Mouse (Mus musculus) 3T3-L1 (cell line): ENCODE results near the gene Naif1.
A peak's percentile ranks its signal among the peaks of the same experiment; 100 is the strongest.

Experiments
- DNase-seq: peaks from one replicate; pipeline ENCODE4 v3.0.0-alpha.2; 2015; ENCODE audit warnings: low read depth, low spot score

The Naif1 gene

GRCm38 (mm10) chr2:32449761-32450754 lies at the start of gene Naif1:
TSS of gene Naif1 (plus strand) at chr2:32450457.
- DNase-seq = no peak

GRCm38 (mm10) chr2:32404663-32405062 lies 45.6 kb upstream of the Naif1 start:
- peak; percentile 100 for DNase-seq

DNA sequence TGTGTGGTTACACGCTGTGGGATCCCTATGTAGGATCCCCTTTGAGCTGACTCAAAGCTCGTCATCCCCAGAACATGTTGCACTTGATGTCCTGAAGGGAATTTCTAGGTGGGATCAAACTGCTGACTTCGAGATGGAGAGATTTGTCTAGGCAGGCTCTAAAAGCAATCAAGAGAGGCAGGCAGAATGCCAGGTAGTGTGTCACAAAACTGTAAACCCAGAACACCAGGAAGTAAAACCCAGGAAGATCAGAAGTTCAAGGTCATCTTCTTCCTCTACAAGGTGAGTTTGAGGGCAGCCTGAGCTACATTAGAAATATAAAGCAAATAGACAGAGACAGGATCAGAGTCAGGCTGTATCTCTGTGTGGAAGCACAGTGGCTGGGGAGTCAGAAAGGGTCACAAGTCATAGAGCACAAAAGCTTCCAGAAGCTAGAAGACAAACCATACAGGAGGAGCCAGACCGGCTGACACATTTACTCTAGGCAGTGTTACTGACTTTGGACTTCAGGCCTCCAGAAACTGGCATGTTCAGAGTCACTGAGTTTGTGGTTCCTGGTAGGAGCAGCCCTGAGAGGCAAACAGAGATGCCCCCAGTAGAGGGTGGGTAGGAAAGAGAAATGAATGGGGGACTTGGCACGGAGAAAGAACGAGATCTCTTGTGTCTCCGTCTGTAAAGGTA lies 43.0 kb upstream of the Naif1 start:
- no peak for DNase-seq

DNA sequence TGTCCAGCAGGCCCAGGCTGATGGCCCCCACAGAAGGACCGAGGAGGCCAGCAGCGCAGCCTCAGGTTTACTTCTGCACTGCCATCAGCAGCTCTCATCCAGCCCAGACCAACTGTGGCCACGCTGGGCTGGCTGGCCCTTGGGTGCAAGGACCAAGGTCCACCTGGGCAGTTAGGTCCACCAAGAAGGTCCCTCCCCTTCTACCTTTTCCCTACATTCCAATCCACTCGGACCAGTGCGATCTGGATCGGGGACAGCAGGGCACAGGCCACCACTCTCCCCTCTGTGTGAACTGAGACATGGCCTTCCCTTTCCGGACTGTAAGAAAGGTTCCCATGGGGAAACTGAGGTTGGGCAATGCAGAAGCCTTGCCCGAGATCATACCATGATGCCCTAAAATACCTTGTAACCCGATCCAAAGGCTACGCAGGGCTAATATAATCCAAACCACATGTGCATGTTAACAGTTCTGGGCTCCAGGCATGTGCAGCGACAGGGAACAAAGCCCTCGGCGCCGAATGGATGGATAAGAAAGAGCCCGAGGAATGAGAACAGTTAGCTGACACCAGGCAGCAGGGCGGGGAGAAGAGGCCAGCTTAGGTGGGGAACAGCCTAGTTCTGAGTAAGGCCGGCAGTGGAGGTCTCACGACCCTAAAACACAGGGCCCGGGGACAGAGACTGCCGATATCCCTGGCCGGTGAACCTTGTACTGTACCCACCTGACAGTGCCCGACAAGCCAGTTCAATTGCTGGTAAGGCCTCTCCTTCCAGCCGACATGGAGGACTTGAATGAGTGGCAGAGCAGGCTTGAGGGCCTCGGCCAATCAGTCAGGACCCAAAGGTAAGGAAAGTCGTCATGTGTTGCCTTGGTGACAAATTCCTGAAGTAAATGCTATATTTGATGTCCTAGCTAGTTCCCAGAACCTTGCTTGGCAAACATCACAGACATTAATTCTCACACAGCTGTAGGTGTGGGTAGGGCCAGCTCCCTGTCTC lies 41.5 kb upstream of the Naif1 start:
- DNase-seq = no peak

DNA sequence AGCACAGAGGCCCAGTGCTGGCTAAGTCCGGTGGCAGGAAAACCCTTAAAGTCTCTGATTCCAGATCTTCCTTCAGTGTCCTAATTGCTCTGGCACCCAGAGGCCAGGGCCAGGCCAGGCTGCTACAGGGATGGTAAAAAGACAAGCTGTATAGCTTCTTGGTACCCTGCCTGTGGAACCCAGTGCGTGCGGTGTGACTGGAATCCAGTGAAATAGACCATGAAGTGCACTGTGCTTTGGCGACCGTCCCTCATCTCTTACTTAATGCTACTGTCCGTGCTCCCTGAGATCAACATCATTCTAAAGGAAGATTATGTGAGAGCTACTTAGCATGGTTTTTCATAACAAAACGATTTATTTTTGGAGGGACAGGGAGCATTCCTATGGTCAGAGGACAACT lies 38.9 kb upstream of the Naif1 start:
- DNase-seq = no peak

DNA sequence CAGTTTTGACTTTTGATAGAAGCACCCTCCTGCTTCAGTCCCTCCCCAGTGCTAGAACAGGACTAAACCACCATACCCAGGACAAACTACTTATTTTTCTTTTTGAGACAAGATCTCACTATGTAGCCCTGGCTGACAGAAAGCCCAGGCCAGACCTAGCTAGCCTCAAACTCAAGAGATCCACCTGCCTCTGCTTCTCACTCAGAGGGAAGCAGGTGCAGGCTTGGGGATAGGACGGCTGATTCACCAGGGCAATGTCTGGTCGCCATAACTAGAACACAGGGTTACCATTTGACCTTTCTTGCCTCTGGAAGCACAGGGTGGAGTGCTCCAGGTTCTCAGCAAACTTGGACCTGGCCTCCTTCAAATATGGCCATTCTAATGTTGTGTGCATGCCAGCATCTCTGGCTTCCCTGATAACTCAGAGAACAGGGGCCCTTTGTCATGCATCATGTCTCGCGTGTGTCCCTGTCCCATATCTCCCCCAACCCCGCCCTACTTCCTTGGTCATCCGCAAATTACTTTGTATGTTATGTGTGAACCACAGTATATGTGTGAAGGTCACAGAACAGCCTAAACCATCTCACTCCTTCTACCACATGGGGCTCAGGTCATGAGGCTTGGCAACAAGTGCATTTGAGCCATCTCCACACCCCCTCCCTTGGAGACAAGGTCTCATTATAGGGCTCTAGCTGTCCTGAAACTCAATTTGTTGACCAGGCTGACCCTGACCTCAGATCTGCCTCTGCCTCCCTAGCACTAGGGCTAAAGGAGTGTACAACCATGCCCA lies 37.3 kb upstream of the Naif1 start:
- DNase-seq = no peak

- no peak for DNase-seq
These were observed 36.3 kb upstream of the Naif1 start for GRCm38 (mm10) chr2:32413936-32414335.

- no peak for DNase-seq
These were observed 34.5 kb upstream of the Naif1 start for GRCm38 (mm10) chr2:32415801-32416200.

DNA sequence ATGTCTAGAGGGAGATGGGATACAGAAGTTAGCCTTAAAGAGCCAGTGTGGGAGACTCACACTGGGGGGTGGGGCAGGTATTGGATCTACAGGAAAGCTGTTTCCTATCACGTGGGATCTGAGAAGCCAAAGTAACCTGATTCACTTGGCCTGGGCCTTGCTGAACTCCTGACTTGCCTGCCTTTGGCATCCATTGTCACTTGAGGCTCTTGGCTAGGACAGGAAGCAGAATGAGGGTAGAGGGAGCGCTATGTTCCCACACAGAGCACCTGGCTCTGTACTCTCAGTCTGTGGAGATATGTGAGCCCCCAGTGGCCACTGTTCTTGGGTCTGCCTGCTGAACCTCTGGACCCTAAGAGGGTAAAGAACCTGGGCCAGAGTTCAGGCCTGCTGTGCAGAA lies 33.7 kb upstream of the Naif1 start:
- DNase-seq = no peak

GRCm38 (mm10) chr2:32417486-32417885 lies 32.8 kb upstream of the Naif1 start:
- DNase-seq = no peak

- DNase-seq = no peak
These were observed 31.7 kb upstream of the Naif1 start for GRCm38 (mm10) chr2:32418430-32419151.

GRCm38 (mm10) chr2:32419359-32419758 lies 30.9 kb upstream of the Naif1 start:
- DNase-seq = peak; percentile 65

GRCm38 (mm10) chr2:32420066-32420608 lies 30.1 kb upstream of the Naif1 start:
- no peak for DNase-seq

DNA sequence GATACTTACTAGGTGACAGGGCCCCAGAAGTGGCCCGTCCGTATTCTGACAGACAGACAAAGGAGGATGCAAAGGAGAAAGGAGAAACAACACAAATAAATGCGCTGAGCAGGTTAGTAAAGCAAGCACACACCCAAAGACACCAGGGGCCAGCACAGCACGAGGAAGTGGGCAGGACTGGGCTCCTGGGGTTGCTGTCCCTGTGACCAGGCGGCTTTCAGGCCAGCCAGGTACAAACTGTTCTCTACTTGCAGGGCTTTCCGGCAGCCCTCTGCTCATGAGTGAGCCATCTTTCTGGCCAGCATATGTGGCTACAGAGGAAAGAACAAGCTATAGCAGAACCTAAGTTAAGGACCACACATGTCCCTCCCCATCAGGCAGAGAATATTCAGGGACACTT lies 29.6 kb upstream of the Naif1 start:
- DNase-seq = no peak

GRCm38 (mm10) chr2:32421851-32422251 lies 28.4 kb upstream of the Naif1 start:
- DNase-seq = no peak

- DNase-seq = peak; percentile 98
These were observed 26.6 kb upstream of the Naif1 start for GRCm38 (mm10) chr2:32423481-32424331.

GRCm38 (mm10) chr2:32424796-32425195 lies 25.5 kb upstream of the Naif1 start:
- DNase-seq = no peak

DNA sequence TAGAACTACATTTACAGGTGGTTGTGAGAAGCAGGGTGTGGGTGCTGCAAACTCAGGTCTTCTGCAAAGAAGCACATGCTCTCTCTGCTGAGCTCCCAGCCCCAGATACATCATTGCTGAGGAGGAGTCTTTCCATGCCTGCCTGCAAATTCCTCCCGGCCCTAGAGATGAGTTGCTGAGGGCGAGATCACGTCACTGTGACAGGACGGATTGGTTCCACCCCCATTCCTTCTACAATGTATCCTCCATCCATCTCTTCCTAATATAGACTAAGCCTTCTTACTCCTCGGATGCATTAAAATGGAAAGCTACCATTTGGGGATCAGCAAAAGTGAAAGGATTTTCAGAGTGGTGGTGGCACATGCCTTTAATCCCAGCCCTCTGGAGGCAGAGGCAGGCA lies 24.7 kb upstream of the Naif1 start:
- no peak for DNase-seq

DNA sequence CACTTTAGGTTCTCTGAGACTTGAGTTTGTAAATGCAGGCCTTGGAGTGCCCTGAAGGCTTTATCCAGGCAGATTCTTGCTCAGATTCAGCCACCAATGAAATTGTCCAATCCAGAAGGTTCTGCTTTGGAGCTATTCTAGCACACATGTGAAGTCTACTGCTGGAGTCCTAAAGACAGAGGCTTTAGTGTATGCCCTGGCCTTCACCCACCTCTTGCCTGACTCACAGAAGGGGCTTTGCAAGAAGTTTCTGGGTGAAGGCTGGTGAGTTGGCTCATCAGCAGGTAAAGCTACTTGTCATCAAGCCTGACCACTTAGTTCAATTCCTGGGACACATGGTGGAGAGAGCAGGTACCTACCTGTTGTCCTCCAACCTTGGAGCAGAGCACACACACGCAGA lies 24.1 kb upstream of the Naif1 start:
- DNase-seq = no peak
